Mouse (Mus musculus) liver, adult 2 months (tissue): Measurements from ENCODE around the gene Frmd4a.

Experiments
- CTCF ChIP-seq: fragments of 200-500 bp; IDR thresholded peaks from 2 replicates; pipeline ENCODE4 v1.5.1; 2011; ENCODE audit warnings: low read depth, low read length, control low read depth
- POLR2A ChIP-seq: fragments of 200-500 bp; IDR thresholded peaks from 2 replicates; pipeline ENCODE4 v1.6.1; 2011; ENCODE audit warnings: low read length, control low read depth; ENCODE audit not compliant: insufficient read depth; ENCODE audit errors: extremely low read depth

GRCm38 (mm10) chr2:4645066-4645465, 627.5 kb downstream of the Frmd4a start:
- no peak for TF ChIP-seq POLR2A
- 0 out of 2 replicates have a peak, but pooled peaks have one; percentile 11 for TF ChIP-seq CTCF
